Mouse (Mus musculus) large intestine, adult 2 months (tissue): ENCODE measurements around the gene Spg11. TPM values are rescaled to one million over a fixed set of nuclear protein-coding genes. Genes with fewer than 3 reads are reported as not detected.
A peak's percentile ranks its signal among the peaks of the same experiment; 100 is the strongest.
"Not testable (repeated sequence)": the region's sequence is repeated elsewhere in the genome, so short reads cannot be mapped to it uniquely, and the experiment has no call there.

Experiments used
- DNase-seq: peaks from one replicate; pipeline ENCODE4 v3.0.0-alpha.2; 2012; ENCODE audit warnings: low read depth, low spot score
- WGBS: fragments of 180-500 bp; shearing (Covaris S2); methylation state at CpG from one replicate; pipeline ENCODE4 v1.1.7; 2018; 5-methylcytosine and 5-hydroxymethylcytosine counted together
- polyA plus RNA-seq: library from polyadenylated mRNA; depleted of rRNA; stranded (reverse); fragments of >200 nt; gene quantifications from 2 replicates; pipeline ENCODE4 v1.2.3, GENCODE M21; 2012

Spg11 gene
- polyA plus RNA-seq, 1 experiment = 6.4 TPM

DNA sequence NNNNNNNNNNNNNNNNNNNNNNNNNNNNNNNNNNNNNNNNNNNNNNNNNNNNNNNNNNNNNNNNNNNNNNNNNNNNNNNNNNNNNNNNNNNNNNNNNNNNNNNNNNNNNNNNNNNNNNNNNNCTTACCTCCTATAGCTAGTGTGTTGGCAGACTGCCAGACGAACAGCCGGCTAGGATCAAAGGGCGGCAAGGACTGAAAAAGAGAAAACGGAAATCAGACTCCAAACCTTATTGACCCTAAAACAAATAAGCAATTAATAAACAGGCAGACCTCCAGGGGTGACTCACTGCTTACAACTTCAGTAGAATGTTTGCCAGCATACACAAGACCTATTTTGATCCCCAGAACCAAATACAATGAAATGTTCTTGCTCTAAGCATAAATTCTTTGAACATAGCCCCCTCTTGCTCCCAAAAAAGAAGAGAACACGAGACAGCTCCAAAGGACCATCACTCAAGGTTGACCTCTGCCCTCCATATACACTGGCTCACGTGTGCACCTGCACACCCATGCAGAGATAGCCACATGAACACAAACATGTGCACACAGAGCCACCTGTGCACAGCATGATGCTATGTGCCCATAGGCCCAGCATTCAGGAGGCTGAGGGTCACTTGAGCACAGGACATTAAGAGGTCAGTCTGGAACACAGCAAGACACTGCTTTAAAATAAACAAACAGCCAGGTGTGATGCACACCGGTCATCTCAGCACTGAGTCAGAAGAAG, 36.3 kb downstream of the Spg11 start:
- peak; percentile 32 for DNase-seq
- 21% methylated on average over 7 of the region's 7 CpGs for WGBS

DNA sequence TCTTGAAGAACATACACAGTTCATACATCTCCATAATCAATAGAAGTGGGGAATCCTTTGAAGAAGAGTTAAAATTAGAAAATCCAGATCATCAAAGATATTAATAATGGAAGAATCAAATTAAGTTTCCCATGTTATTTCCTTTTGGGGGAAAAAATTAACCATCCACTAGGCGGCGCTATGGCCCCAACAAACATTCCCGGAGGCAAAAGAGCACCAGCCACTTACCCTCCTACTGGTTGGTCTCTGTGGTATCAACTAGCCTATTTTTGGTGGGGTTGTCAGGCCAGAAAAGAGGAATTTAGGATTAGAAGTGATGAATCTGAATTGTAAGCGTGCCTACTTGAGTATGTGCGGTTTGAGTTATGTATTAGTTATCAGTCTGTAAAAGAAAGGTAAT, 48.3 kb downstream of the Spg11 start:
- 35% methylated on average over 5 of the region's 5 CpGs for WGBS
- peak; percentile 37 for DNase-seq

DNA sequence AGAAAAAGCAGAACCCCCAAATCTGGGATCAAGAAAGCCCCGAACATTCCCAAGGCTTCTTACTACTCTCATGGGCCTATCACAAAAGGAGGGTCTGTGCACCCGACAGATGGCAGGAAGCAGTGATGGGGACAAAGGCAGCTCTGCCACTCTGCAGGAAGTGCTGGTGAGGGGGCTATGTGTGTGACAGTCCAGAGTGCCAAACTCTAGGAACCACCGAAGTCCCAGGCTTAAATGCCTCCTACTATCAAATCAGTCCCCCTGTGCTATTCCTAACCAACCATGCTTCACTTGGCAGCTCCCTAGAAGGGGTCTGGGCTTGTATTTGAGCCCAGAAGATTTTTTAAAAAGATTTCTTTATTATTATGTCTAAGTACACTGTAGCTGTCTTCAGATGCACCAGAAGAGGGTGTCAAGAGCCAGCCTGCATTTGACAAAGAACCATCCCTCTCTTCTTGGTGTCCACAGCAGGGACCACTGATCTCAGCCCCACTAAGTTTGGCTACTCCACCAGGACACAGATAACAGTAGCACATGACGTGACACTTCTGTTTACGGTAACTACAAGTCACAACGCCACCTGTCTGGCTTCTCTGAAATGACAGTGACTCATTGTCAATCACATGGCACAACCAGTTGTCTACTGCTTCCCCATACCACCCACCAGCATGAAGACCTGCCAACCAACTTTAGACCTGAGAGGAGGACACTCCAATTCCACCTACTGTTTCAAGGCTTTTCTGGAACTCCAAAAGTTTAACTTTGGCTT, 48.9 kb downstream of the Spg11 start:
- no peak for DNase-seq
- WGBS = 84% methylated on average over 6 of the region's 6 CpGs

DNA sequence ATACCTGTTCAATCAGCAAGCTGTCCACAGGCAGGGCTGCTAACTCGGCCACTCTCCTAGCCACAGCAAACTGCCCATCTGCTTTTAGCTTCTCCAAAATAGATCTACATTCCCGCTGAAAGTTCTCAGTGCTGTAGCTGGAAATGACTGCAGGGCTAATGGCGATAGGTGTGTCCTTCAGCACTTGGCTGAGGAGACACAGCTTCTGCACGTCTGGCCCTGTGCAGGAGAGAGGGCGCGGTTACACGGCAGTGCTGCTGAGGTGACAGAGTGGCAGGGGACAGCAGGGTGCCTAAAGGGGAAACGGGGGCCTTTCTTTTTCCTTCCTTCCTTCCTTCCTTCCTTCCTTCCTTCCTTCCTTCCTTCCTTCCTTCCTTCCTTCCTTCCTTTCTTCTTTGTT, 51.9 kb downstream of the Spg11 start:
- WGBS = 45% methylated on average over 8 of the region's 8 CpGs
- no peak for DNase-seq

DNA sequence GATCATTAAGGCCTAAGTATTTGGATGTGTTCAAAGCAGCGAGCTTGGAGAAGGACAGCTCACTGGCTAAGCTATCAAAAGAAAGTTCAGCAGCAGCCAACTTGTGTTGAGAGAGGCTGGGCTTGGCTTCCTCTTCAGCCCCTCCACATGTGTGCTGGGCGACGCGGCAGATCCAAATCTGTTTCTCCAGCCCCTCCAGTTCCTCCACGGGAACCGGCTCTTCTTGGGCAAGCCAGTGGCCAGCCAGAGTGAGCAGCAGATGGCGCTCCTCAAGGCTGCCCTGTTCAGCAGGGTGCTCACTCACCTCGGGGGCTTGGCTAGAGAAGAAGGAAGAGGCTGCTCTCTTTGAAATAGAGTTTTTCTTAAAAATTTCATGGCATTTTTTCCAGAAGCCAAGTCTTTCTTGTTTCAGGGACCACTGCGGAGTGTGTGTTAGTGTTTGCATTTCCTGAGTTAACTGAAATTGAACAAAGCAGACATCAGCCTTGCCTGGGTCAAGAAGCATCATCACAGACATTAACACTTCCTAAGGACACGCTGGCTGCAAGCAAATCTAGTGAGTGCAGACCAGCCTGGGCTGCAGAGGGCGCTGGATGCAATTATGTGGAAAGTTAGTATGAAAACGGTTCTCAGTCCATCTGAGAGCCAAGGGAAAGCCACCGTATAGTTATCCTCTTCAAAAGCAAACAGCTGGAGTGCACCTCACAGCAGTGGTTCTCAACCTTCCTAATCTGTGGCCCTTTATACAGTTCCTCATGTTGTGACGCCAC, 52.8 kb downstream of the Spg11 start:
- WGBS = 69% methylated on average over 14 of the region's 14 CpGs
- no peak for DNase-seq

DNA sequence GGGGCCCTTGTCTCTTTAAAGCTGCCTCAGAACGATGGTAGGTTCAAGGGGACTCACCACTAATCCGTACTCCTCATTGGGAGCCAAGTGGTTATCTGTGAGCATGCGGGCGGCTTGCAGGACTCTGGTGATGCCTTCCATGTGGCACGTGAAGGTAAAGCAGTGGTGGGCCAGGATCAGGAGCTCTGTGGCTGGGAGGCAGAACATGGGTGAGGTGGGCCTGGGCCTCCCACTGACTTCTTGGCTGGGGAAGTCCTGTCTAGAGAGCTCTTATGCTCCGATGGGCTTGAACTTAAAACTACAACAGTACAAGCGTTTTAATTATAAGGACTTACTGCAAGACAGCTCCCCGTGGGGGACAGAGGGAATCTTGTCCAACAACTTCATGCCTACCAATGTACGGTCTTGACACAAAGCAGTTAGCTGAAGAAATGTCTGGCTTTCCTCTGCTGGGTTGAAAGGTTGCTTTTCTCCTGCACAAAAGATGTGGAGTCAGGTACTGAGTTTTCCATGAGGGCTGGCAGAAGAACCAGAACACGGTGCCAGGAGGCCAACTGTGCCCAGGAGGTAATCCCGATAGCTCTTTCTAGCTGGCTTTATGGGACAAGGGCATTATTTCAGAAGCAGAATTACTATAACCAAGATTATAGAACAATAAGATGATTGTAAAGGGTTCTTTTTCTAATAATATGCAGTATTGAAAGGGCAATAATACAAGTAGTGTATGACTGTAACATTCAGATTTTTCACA, 58.6 kb downstream of the Spg11 start:
- DNase-seq = no peak
- 85% methylated on average over 11 of the region's 11 CpGs for WGBS

DNA sequence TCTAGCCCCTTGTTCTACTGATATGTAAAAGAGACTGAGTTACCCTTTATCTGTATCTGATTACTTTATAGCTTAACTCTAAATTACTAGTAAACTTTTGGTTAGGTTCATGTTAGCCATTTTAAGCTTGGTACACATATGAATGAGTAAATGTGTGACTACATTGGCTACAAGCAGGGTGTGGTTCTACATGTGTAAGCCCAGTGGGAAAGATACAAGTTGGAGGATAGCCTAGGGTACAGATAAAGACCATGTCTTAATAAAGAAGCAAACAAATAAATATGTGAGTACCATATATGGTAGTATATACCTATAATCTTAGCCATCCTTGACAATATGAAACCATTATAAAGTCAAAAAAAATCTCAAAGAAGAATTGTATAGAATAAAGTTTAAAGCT, 74.3 kb downstream of the Spg11 start:
- no peak for DNase-seq

DNA sequence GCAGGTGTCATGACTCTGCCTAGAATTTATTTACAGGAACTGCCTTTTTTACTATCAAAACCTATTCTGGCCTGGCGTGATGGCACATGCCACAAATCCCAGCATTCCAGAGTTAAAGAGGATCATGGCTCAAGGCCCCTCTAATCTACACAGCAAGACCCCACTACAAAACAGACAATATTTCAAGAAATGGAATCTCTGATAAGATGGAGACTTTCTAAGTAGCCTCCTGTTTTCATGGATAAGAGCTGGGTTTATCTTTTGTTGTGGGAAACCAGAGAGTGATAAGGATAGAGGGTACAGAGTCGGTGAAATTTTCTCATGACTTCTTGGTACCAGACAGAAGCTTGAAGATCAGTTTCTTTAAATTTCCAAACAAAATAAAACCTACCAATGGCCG, 82.1 kb downstream of the Spg11 start:
- DNase-seq = no peak
- 92% methylated on average over 3 of the region's 3 CpGs for WGBS

DNA sequence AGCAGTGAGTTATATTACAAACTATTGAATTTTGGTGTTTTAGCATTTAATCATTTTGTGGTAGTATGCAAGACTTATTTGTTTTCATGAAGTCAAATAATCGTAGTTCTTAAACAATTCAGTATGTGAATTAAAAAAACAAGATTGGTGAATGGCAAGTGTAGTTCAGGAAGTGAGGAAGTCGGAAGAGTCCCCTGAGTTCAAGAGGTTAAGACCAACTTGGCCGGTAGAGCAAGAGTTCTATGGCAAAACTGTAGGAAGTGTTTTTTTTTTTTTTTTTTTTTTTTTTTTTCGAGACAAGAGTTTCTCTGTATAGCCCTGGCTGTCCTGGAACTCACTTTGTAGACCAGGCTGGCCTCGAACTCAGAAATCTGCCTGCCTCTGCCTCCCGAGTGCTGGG, 86.2 kb downstream of the Spg11 start:
- no peak for DNase-seq
- 85% methylated on average over 5 of the region's 6 CpGs for WGBS

DNA sequence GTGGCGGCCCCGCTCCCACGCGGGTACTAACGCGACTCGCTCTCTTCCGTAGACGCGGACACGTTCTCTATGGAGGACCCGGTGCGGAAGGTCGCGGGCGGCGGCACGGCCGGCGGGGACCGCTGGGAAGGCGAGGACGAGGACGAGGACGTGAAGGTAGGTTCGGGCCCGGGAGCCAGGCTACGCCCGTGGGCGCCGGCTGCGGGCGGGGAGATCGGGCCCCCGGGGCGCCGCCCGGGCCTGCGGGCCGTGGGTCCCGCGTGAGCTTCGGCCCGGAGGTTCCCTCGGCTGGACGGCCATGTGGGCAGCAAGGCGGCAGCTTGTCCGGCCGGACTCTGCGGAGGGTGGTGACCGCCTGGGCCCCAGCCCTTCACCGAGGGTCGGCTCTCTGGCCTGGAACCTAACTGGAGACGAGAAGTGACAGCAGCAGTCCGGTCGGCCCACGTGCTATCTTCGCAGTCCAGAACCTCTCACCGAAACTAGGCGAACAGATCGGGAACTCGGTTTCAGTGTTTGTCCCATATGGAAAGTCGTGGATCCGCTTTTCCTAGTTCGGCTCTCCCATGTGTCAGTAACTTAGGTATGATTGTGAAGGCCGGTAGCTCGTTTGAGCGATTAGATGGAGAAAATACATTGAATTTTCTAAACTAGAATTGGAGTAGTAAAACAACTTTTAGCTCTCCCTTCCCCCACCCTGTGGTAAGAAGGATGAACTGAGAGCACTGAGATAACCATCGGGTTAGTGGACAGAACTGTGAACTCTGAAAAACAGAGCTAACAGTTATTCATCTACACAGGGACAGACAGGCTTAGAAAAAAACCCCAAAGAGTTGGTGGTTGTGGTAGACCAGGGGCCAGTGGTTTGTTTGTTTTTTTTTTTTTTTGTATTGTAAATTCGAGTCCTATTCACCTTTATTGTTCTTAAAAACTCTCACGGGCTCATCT, 89.2 kb downstream of the Spg11 start:
- WGBS = under 1% methylated on average over 71 of the region's 71 CpGs
- peak; percentile 28 for DNase-seq

DNA sequence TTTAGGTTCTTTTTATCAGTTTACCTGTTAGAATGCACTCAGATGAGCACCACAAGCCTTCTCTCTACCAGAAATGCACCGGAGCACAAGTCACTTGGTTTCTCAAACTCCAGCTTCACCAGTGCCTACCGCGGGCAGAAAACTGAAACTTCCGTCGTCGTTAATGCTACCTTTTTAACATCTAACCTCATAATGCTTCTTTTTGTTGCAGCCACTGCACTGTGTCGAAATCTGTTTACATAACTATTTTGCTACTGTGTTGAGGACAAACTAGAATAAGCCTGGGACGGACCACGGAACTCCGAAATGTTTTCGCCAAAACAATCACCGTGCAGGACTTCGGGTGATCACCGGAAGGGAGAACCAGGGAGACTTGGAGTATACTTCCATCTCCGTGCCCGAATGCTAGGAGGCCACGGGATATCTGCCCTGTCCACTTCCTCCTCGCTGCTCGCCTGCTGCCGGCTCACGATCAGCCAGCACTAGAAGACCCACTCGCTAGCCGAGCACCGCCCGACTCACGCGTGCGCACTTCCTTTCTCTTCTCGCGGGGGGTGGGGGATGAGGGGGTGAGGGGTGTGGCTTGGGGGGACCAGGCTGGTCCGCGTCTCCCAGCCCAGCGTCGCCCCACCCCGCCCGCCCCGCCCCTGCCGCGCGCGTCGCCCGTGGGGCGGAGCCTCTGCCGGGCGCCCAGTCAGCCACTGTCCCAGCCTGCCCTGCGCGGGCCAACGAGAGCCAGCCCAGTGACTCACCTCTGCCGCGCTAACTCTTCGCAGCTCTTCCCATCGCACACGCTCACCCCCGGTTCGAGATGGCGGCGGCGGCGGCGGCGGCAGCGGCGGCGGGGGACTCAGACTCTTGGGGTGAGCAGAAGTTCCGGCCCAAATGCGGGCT, 90.1 kb downstream of the Spg11 start, which contains the start of gene Eif3j1:
Gene Eif3j1 (plus strand): TSS at position 685 of the 894 bp plus-strand sequence.
- WGBS = under 1% methylated on average over 65 of the region's 67 CpGs
- DNase-seq = peak; percentile 60

DNA sequence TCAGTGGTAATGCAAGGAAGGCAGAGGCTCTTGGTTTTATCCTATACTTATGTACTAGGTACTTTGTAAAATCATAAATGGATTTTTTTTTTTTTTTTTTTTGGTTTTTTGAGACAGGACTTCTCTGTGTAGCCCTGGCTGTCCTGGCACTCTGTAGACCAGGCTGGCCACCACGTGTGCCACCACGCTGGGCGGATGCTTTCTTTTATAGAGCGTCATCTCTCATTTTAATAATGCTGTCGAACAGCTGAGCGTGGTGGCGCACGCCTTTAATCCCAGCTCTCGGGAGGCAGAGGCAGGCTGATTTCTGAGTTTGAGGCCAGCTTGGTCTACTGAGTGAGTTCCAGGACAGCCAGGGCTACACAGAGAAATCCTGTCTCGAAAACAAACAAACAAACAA, 91.1 kb downstream of the Spg11 start:
- WGBS = 91% methylated on average over 10 of the region's 10 CpGs
- DNase-seq = not testable (repeated sequence)

DNA sequence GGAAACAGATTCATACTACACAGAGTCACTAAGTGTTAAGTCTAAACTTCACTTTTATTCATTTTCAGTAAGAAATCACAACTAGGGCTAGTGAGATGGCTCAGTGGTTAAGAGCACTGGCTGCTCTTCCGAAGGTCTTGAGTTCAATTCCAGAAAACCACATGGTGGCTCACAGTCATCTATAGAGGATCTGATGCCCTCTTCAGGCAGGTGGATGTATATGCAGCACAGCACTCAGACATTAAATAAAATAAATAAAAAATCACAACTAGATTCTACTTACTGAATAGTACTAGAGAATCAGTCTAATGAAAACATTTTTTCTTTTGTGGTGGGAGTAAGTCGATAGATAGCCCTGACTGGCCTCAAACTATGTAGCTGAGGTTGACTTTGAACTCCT, 95.9 kb downstream of the Spg11 start:
- no peak for DNase-seq

DNA sequence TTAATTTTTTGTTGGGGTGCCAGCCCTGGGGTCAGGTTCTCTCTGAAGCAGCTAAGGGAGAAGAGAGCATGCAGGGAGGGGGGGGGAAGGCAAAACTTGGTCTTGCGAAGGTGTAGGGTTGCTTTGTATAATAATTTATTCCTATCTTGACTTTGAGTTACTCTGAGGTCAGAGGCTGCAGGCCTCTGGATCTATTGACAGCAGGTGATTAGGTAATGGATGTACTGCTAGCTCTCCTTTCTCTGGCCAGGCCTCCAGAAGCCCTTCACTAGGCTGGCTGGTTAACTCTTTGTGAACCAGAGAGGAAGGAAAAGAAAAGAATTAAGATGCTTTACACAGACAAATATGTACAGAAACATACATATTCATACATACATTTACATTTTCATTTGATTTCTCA, 99.5 kb downstream of the Spg11 start:
- DNase-seq = no peak
- WGBS = 73% methylated on average over 1 of the region's 1 CpGs

More for the DNA sequence above, 95.9 kb downstream of the Spg11 start:
- WGBS = 79% methylated on average over 2 of the region's 2 CpGs

DNA sequence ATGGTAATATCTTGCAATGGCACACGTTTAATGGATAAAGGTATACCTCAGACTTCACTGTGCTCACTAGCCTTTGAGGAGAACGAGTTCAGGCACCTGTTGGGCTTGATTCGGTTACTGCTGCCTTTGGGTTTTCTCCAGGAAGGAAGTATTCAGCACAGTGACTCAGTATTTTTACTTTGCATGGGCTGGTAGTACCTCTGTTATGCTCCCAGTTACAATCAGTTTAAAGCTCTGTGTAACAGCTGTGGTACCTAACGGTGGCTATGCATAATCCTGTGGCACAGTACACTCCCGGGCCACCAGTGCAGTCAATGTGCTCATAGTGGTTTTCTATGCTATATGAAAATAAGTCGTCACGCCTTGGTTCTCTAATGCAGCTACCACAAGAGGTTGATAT, 106.7 kb downstream of the Spg11 start:
- 72% methylated on average over 7 of the region's 7 CpGs for WGBS
- DNase-seq = no peak

DNA sequence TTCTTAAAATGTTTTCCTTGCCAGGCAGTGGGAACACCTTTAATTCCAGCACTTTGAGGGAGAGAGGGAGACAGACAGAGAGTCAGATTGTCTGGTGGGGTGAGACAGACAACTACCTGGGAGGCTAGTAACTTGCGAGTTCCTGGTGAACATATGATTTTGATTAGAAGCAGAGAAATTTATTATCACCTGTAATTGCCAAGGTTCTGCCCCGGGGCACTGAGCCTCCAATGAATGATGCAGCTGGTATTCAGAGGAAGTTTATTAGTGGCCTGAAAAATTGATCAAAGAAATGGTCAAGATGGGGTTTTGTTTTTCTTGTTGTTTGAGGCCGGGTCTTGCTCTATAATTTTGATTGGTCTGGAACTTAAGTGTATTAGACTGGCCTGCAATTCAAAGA, 109.4 kb downstream of the Spg11 start:
- no peak for DNase-seq
- WGBS = 90% methylated on average over 3 of the region's 3 CpGs
